Mouse (Mus musculus) embryonic facial prominence, embryonic 12.5 days (tissue): ENCODE measurements around the gene Tsg101. TPM values are rescaled to one million over a fixed set of nuclear protein-coding genes. Genes with fewer than 3 reads are reported as not detected.

Source experiments
- ATAC-seq: fragments of 200-750 bp; cut with Nextera tagmentation; 2 replicates; pipeline ENCODE4 v1.8.0; 2017; ENCODE audit not compliant: insufficient number of reproducible peaks, insufficient read depth, low FRiP score, low TSS enrichment
- H3K27ac ChIP-seq: fragments of 300-500 bp; sonication (generic); 2 replicates; pipeline ENCODE4 v1.5.1; 2016; ENCODE audit warnings: mild to moderate bottlenecking
- H3K27me3 ChIP-seq: fragments of 300-500 bp; sonication (generic); 2 replicates; pipeline ENCODE4 v1.6.1; 2016; ENCODE audit warnings: mild to moderate bottlenecking, moderate library complexity
- H3K36me3 ChIP-seq: fragments of 300-500 bp; sonication (generic); 2 replicates; pipeline ENCODE4 v1.6.1; 2016; ENCODE audit warnings: mild to moderate bottlenecking
- H3K4me1 ChIP-seq: fragments of 300-500 bp; sonication (generic); 2 replicates; pipeline ENCODE4 v1.6.1; 2016
- H3K4me2 ChIP-seq: fragments of 300-500 bp; sonication (generic); replicated peaks from 2 replicates; pipeline ENCODE4 v1.6.1; 2016; ENCODE audit warnings: mild to moderate bottlenecking, moderate library complexity
- H3K4me3 ChIP-seq: fragments of 300-500 bp; sonication (generic); 2 replicates; pipeline ENCODE4 v1.5.1; 2016; ENCODE audit warnings: mild to moderate bottlenecking
- H3K9ac ChIP-seq: fragments of 300-500 bp; sonication (generic); 2 replicates; pipeline ENCODE4 v1.6.1; 2016; ENCODE audit warnings: mild to moderate bottlenecking, moderate library complexity
- H3K9me3 ChIP-seq: fragments of 300-500 bp; sonication (generic); 2 replicates; pipeline ENCODE4 v1.6.1; 2016; ENCODE audit warnings: mild to moderate bottlenecking, moderate library complexity
- WGBS: fragments of 180-500 bp; shearing (Covaris S2); methylation state at CpG from one replicate; pipeline ENCODE4 v1.1.7; 2016; 5-methylcytosine and 5-hydroxymethylcytosine counted together
- polyA plus RNA-seq: library from polyadenylated mRNA; unstranded; fragments of >200 nt; fragmentation: Nextera tagmentation; extraction: Ambion mirVana; gene quantifications from 2 replicates; pipeline ENCODE4 v1.2.1, GENCODE M21; 2016

The Tsg101 gene
- polyA plus RNA-seq, 1 experiment from 2014 or later = 210 TPM

- ATAC-seq = no peak
- H3K36me3 ChIP-seq = no peaks in the 10 kb centered on the region
- no peak overlapping the region for H3K9ac ChIP-seq
- WGBS = 73% methylated on average over 4 of the region's 4 CpGs
- H3K4me2 ChIP-seq = no peak overlapping the region
- H3K4me3 ChIP-seq = no peak overlapping the region
- no peaks in the 10 kb centered on the region for H3K9me3 ChIP-seq
- H3K4me1 ChIP-seq = no peaks in the 10 kb centered on the region
- H3K27ac ChIP-seq = no peak overlapping the region
- no peaks in the 10 kb centered on the region for H3K27me3 ChIP-seq
These were observed 47.8 kb downstream of the Tsg101 start for GRCm38 (mm10) chr7:46871988-46872387.

GRCm38 (mm10) chr7:46860996-46861395 is 58.8 kb downstream of the Tsg101 start, which contains the start of gene Ldhc:
Ldhc (plus strand) TSS chr7:46861203.
- no peak within 1 kb of the TSS for H3K4me2 ChIP-seq
- no peak for ATAC-seq
- 0 out of 2 replicates have a peak, but pooled peaks cover 5% of the 10 kb centered on the region for H3K36me3 ChIP-seq
- no peaks in the 10 kb centered on the region for H3K4me1 ChIP-seq
- no peak within 1 kb of the TSS for H3K9ac ChIP-seq
- H3K4me3 ChIP-seq = no peak within 1 kb of the TSS
- H3K27ac ChIP-seq = no peak within 1 kb of the TSS
- WGBS = 34% methylated on average over 10 of the region's 10 CpGs
- no peaks in the 10 kb centered on the region for H3K27me3 ChIP-seq
- H3K9me3 ChIP-seq = no peaks in the 10 kb centered on the region

- ATAC-seq = no peak
- Histone ChIP-seq H3K9ac (no peak overlapping the region), H3K4me3 (no peak overlapping the region), H3K4me1 (no peaks in the 10 kb centered on the region), H3K9me3 (no peaks in the 10 kb centered on the region), H3K36me3 (peaks cover 25% of the 10 kb centered on the region), H3K27me3 (no peaks in the 10 kb centered on the region), H3K4me2 (no peak overlapping the region), H3K27ac (no peak overlapping the region)
- 60% methylated on average over 6 of the region's 6 CpGs for WGBS
These were observed 60.7 kb downstream of the Tsg101 start for GRCm38 (mm10) chr7:46859031-46859430.

- WGBS = 70% methylated on average over 9 of the region's 9 CpGs
These were observed 62.3 kb downstream of the Tsg101 start for GRCm38 (mm10) chr7:46857436-46857835.

GRCm38 (mm10) chr7:46855866-46856560 is 63.8 kb downstream of the Tsg101 start:
- Histone ChIP-seq H3K4me3 (no peak overlapping the region), H3K4me1 (no peaks in the 10 kb centered on the region), H3K27me3 (no peaks in the 10 kb centered on the region), H3K4me2 (no peak overlapping the region), H3K36me3 (peaks cover 55% of the 10 kb centered on the region), H3K9me3 (no peaks in the 10 kb centered on the region), H3K9ac (no peak overlapping the region), H3K27ac (no peak overlapping the region)
- ATAC-seq = no peak
- 66% methylated on average over 7 of the region's 7 CpGs for WGBS

More at GRCm38 (mm10) chr7:46857436-46857835, 62.3 kb downstream of the Tsg101 start:
- ATAC-seq = no peak
- Histone ChIP-seq H3K27ac (no peak overlapping the region), H3K36me3 (peaks cover 41% of the 10 kb centered on the region), H3K9me3 (no peaks in the 10 kb centered on the region), H3K4me2 (no peak overlapping the region), H3K9ac (no peak overlapping the region), H3K4me1 (no peaks in the 10 kb centered on the region), H3K27me3 (no peaks in the 10 kb centered on the region), H3K4me3 (no peak overlapping the region)

- ATAC-seq = no peak
- Histone ChIP-seq H3K4me1 (no peaks in the 10 kb centered on the region), H3K4me2 (no peak overlapping the region), H3K27ac (no peak overlapping the region), H3K4me3 (no peak overlapping the region), H3K9ac (no peak overlapping the region), H3K36me3 (peaks cover 81% of the 10 kb centered on the region), H3K27me3 (no peaks in the 10 kb centered on the region), H3K9me3 (no peaks in the 10 kb centered on the region)
- 88% methylated on average over 9 of the region's 9 CpGs for WGBS
These were observed 66.4 kb downstream of the Tsg101 start for GRCm38 (mm10) chr7:46853365-46853764.

GRCm38 (mm10) chr7:46852666-46853065 is 67.1 kb downstream of the Tsg101 start:
- Histone ChIP-seq H3K9me3 (no peaks in the 10 kb centered on the region), H3K27ac (no peak overlapping the region), H3K27me3 (no peaks in the 10 kb centered on the region), H3K4me3 (no peak overlapping the region), H3K4me2 (no peak overlapping the region), H3K4me1 (no peaks in the 10 kb centered on the region), H3K9ac (no peak overlapping the region), H3K36me3 (peaks cover 84% of the 10 kb centered on the region)
- ATAC-seq = no peak
- WGBS = 80% methylated on average over 1 of the region's 1 CpGs

- ATAC-seq = no peak
- H3K36me3 ChIP-seq = peaks cover 79% of the 10 kb centered on the region
These were observed 68.7 kb downstream of the Tsg101 start for GRCm38 (mm10) chr7:46851026-46851425.

GRCm38 (mm10) chr7:46849287-46849686 is 70.5 kb downstream of the Tsg101 start:
- no peak for ATAC-seq
- Histone ChIP-seq H3K36me3 (peaks cover 62% of the 10 kb centered on the region), H3K4me1 (peaks cover 12% of the 10 kb centered on the region), H3K4me3 (no peak overlapping the region), H3K4me2 (no peak overlapping the region), H3K27me3 (no peaks in the 10 kb centered on the region), H3K27ac (no peak overlapping the region), H3K9me3 (no peaks in the 10 kb centered on the region), H3K9ac (no peak overlapping the region)
- 74% methylated on average over 5 of the region's 5 CpGs for WGBS

More at GRCm38 (mm10) chr7:46851026-46851425, 68.7 kb downstream of the Tsg101 start:
- Histone ChIP-seq H3K9me3 (no peaks in the 10 kb centered on the region), H3K4me3 (no peak overlapping the region), H3K4me1 (peaks cover 6% of the 10 kb centered on the region; the same call in 1 of the 2 replicates), H3K4me2 (no peak overlapping the region), H3K9ac (no peak overlapping the region), H3K27me3 (no peaks in the 10 kb centered on the region), H3K27ac (no peak overlapping the region)
- WGBS = 90% methylated on average over 7 of the region's 7 CpGs

- Histone ChIP-seq H3K9ac (peak overlapping the region; percentile 85), H3K36me3 (peaks cover 35% of the 10 kb centered on the region), H3K4me2 (peak overlapping the region; percentile 86), H3K4me3 (peak overlapping the region; percentile 83), H3K27me3 (no peaks in the 10 kb centered on the region), H3K27ac (peak overlapping the region; percentile 96), H3K9me3 (no peaks in the 10 kb centered on the region), H3K4me1 (peaks cover 12% of the 10 kb centered on the region)
- 1% methylated on average over 28 of the region's 28 CpGs for WGBS
- ATAC-seq = peak; percentile 12; the same call in 1 of the 2 replicates
These were observed 73.1 kb downstream of the Tsg101 start for GRCm38 (mm10) chr7:46846486-46847244.

GRCm38 (mm10) chr7:46845978-46846485 is 73.7 kb downstream of the Tsg101 start:
- Histone ChIP-seq H3K36me3 (peaks cover 29% of the 10 kb centered on the region), H3K9ac (peak overlapping the region; percentile 85), H3K27ac (peak overlapping the region; percentile 96), H3K4me1 (peaks cover 12% of the 10 kb centered on the region), H3K4me2 (peak overlapping the region; percentile 86), H3K9me3 (no peaks in the 10 kb centered on the region), H3K4me3 (peak overlapping the region; percentile 83), H3K27me3 (0 out of 2 replicates have a peak, but pooled peaks cover 4% of the 10 kb centered on the region)
- ATAC-seq = peak; percentile 64
- under 1% methylated on average over 36 of the region's 36 CpGs for WGBS
